Mouse (Mus musculus): ENCODE measurements around the gene Top2a. TPM values are rescaled to one million over a fixed set of nuclear protein-coding genes. Genes with fewer than 3 reads are reported as not detected.

Gene Top2a
- polyA plus RNA-seq (2012), result 5.6 and 7.1 TPM in 2 replicates

GRCm38 (mm10) chr11:99023500-99024467 lies at the start of gene Top2a:
Gene Top2a (minus strand): TSS chr11:99024189.
- Histone ChIP-seq H3K9me3 (ENCODE audit: control insufficient read depth, low read length) (no peaks in the 10 kb centered on the region), H3K27me3 (ENCODE audit: control insufficient read depth) (no peaks in the 10 kb centered on the region), H3K36me3 (ENCODE audit: control insufficient read depth) (peaks cover 48% of the 10 kb centered on the region), H3K4me1 (ENCODE audit: control insufficient read depth) (peaks cover 40% of the 10 kb centered on the region), H3K4me3 (replicated peaks) (peak within 1 kb of the TSS; percentile 68)
- TF ChIP-seq GATA1 (IDR thresholded peaks at IDR 0.05; ENCODE audit: low read length) (peak; percentile 89), TAL1 (IDR thresholded peaks at IDR 0.05; ENCODE audit: low read length) (no peak)

DNA sequence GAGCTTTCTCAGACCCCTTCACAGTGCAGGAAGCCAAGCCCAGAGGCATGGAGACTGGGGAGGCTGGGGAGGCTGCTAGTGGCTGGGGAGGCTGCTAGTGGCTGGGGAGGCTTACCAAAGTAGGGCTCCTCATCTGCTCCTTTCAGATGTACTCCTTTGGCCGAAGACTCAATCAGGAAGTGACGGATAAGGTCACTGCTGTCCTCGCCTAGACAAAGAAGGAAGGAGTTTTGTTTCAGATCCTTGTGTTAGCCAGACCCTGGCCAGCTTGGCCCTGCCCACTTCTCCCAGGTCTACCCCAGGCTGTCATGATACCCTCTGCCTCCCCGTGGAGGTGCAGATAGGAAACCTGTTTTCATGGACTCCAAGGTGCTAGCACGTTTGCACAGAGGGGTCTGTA lies 49.8 kb upstream of the Top2a start:
- Histone ChIP-seq H3K4me3 (replicated peaks) (no peak overlapping the region), H3K27me3 (ENCODE audit: control insufficient read depth) (no peaks in the 10 kb centered on the region), H3K4me1 (ENCODE audit: control insufficient read depth) (no peaks in the 10 kb centered on the region), H3K36me3 (ENCODE audit: control insufficient read depth) (no peaks in the 10 kb centered on the region), H3K9me3 (ENCODE audit: control insufficient read depth, low read length) (no peaks in the 10 kb centered on the region)
- TF ChIP-seq TAL1 (IDR thresholded peaks at IDR 0.05; ENCODE audit: low read length) (no peak), GATA1 (IDR thresholded peaks at IDR 0.05; ENCODE audit: low read length) (no peak)

- TF ChIP-seq TAL1 (IDR thresholded peaks at IDR 0.05; ENCODE audit: low read length), result no peak
- no peak for TF ChIP-seq GATA1 (IDR thresholded peaks at IDR 0.05; ENCODE audit: low read length)
Measured at GRCm38 (mm10) chr11:99071866-99072265, 47.9 kb upstream of the Top2a start.

GRCm38 (mm10) chr11:99068455-99068854 lies 44.5 kb upstream of the Top2a start:
- TF ChIP-seq GATA1 (IDR thresholded peaks at IDR 0.05; ENCODE audit: low read length), result no peak
- no peak for TF ChIP-seq TAL1 (IDR thresholded peaks at IDR 0.05; ENCODE audit: low read length)
- Histone ChIP-seq H3K9me3 (ENCODE audit: control insufficient read depth, low read length) (no peaks in the 10 kb centered on the region), H3K27me3 (ENCODE audit: control insufficient read depth) (no peaks in the 10 kb centered on the region)

More at GRCm38 (mm10) chr11:99071866-99072265, 47.9 kb upstream of the Top2a start:
- Histone ChIP-seq H3K36me3 (ENCODE audit: control insufficient read depth) (no peaks in the 10 kb centered on the region), H3K27me3 (ENCODE audit: control insufficient read depth) (no peaks in the 10 kb centered on the region), H3K9me3 (ENCODE audit: control insufficient read depth, low read length) (no peaks in the 10 kb centered on the region), H3K4me3 (replicated peaks) (no peak overlapping the region), H3K4me1 (ENCODE audit: control insufficient read depth) (no peaks in the 10 kb centered on the region)

DNA sequence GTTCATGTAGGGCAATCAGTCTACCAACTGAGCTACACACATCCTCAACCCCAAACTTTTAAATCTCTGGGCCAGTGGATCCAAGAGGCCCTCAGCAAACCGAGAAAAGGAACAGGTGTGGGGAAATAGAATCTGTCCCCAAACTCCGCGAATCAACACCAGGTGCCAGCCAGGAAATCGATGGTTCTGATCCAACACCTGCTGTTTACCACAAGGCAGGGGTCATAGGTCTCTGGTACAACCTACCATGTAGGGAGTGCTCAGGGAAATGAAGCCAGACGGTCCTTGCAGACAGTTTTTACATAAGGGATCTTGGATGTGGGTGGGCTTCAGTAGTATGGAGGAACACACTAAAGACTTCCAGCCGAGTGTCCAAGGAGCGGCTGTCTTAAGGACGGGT lies 43.6 kb upstream of the Top2a start:
- H3K9me3 ChIP-seq (ENCODE audit: control insufficient read depth, low read length), result no peaks in the 10 kb centered on the region
- H3K27me3 ChIP-seq (ENCODE audit: control insufficient read depth), result no peaks in the 10 kb centered on the region
- H3K4me3 ChIP-seq (replicated peaks), result no peak overlapping the region
- no peaks in the 10 kb centered on the region for H3K36me3 ChIP-seq (ENCODE audit: control insufficient read depth)
- TF ChIP-seq TAL1 (IDR thresholded peaks at IDR 0.05; ENCODE audit: low read length) (no peak), GATA1 (IDR thresholded peaks at IDR 0.05; ENCODE audit: low read length) (no peak)
- no peaks in the 10 kb centered on the region for H3K4me1 ChIP-seq (ENCODE audit: control insufficient read depth)

More at GRCm38 (mm10) chr11:99068455-99068854, 44.5 kb upstream of the Top2a start:
- no peaks in the 10 kb centered on the region for H3K4me1 ChIP-seq (ENCODE audit: control insufficient read depth)
- H3K36me3 ChIP-seq (ENCODE audit: control insufficient read depth), result no peaks in the 10 kb centered on the region
- H3K4me3 ChIP-seq (replicated peaks), result no peak overlapping the region

GRCm38 (mm10) chr11:99065979-99066378 lies 42.0 kb upstream of the Top2a start:
- Histone ChIP-seq H3K36me3 (ENCODE audit: control insufficient read depth) (no peaks in the 10 kb centered on the region), H3K9me3 (ENCODE audit: control insufficient read depth, low read length) (no peaks in the 10 kb centered on the region), H3K4me1 (ENCODE audit: control insufficient read depth) (no peaks in the 10 kb centered on the region), H3K27me3 (ENCODE audit: control insufficient read depth) (no peaks in the 10 kb centered on the region), H3K4me3 (replicated peaks) (no peak overlapping the region)
- TF ChIP-seq GATA1 (IDR thresholded peaks at IDR 0.05; ENCODE audit: low read length) (no peak), TAL1 (IDR thresholded peaks at IDR 0.05; ENCODE audit: low read length) (no peak)

GRCm38 (mm10) chr11:99065353-99065752 lies 41.4 kb upstream of the Top2a start:
- no peaks in the 10 kb centered on the region for H3K36me3 ChIP-seq (ENCODE audit: control insufficient read depth)
- no peaks in the 10 kb centered on the region for H3K9me3 ChIP-seq (ENCODE audit: control insufficient read depth, low read length)
- no peaks in the 10 kb centered on the region for H3K4me1 ChIP-seq (ENCODE audit: control insufficient read depth)
- 0 out of 2 replicates have a peak, but pooled peaks cover under 1% of the 10 kb centered on the region for H3K27me3 ChIP-seq (ENCODE audit: control insufficient read depth)
- H3K4me3 ChIP-seq (replicated peaks), result no peak overlapping the region
- TF ChIP-seq GATA1 (IDR thresholded peaks at IDR 0.05; ENCODE audit: low read length) (no peak), TAL1 (IDR thresholded peaks at IDR 0.05; ENCODE audit: low read length) (no peak)

GRCm38 (mm10) chr11:99063406-99064131 lies 39.6 kb upstream of the Top2a start:
- H3K36me3 ChIP-seq (ENCODE audit: control insufficient read depth), result no peaks in the 10 kb centered on the region
- TF ChIP-seq TAL1 (IDR thresholded peaks at IDR 0.05; ENCODE audit: low read length) (no peak), GATA1 (IDR thresholded peaks at IDR 0.05; ENCODE audit: low read length) (no peak)
- no peaks in the 10 kb centered on the region for H3K9me3 ChIP-seq (ENCODE audit: control insufficient read depth, low read length)
- no peak overlapping the region for H3K4me3 ChIP-seq (replicated peaks)
- H3K4me1 ChIP-seq (ENCODE audit: control insufficient read depth), result no peaks in the 10 kb centered on the region
- 0 out of 2 replicates have a peak, but pooled peaks cover 2% of the 10 kb centered on the region for H3K27me3 ChIP-seq (ENCODE audit: control insufficient read depth)

DNA sequence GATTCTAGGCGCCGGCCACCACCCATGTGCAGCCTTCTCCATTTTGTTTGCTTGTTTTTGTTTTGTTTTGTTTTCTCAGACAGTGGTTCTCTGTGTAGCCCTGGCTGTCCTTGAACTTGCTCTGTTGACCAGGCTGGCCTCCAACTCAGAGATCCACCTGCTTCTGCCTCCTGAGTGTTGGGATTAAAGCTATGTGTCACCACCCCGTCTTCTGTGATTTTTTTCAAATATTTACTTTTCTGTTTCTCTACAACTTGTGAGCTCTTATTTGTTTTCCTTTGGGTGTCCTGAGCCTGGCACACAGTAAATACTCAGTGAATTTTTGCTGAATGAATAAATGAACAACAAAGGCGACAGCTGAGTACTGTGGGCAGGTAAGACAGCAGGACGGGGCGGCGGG lies 38.7 kb upstream of the Top2a start:
- Histone ChIP-seq H3K9me3 (ENCODE audit: control insufficient read depth, low read length) (no peaks in the 10 kb centered on the region), H3K36me3 (ENCODE audit: control insufficient read depth) (no peaks in the 10 kb centered on the region), H3K4me3 (replicated peaks) (no peak overlapping the region), H3K4me1 (ENCODE audit: control insufficient read depth) (no peaks in the 10 kb centered on the region), H3K27me3 (ENCODE audit: control insufficient read depth) (0 out of 2 replicates have a peak, but pooled peaks cover 2% of the 10 kb centered on the region)
- no peak for TF ChIP-seq TAL1 (IDR thresholded peaks at IDR 0.05; ENCODE audit: low read length)
- TF ChIP-seq GATA1 (IDR thresholded peaks at IDR 0.05; ENCODE audit: low read length), result no peak
